Mouse (Mus musculus): ENCODE measurements around the gene Ddx39. TPM values are rescaled to one million over a fixed set of nuclear protein-coding genes. Genes with fewer than 3 reads are reported as not detected.

Gene Ddx39
- polyA plus RNA-seq, 1 experiment from 2014 or later = 82.6 TPM

DNA sequence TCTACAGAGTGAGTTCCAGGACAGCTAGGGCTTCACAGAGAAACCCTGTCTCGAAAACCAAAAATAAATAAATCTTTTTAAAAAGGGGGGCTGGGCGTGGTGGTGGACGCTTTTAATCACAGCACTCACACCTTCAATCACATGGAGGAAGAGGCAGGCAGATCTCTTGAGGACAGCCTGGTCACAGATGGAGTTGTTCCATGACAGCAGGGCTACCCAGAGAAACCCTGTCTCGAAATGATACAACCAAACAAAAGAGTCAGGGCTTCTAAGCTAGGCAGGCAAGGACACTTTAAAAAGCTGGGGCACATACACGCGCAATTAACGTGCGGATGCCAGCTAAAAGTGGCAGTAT is 324 bp upstream of the Ddx39 start:
- H3K9ac ChIP-seq (replicated peaks; ENCODE audit: low read depth, low read length) = no peak overlapping the region
- no peaks in the 10 kb centered on the region for H3K27me3 ChIP-seq (ENCODE audit: control insufficient read depth, insufficient read depth, low read length)
- H3K36me3 ChIP-seq (ENCODE audit: control insufficient read depth, insufficient read depth, low read length) = 0 out of 2 replicates have a peak, but pooled peaks cover 2% of the 10 kb centered on the region
- ATAC-seq (ENCODE audit: low read depth) = no peak; the same call in 1 of the 2 replicates
- H3K9me3 ChIP-seq (ENCODE audit: control insufficient read depth, low read length) = no peaks in the 10 kb centered on the region
- H3K4me1 ChIP-seq (ENCODE audit: control insufficient read depth, insufficient read depth, low read length) = peaks cover 16% of the 10 kb centered on the region; the same call in 1 of the 2 replicates
- peak overlapping the region; percentile 79 for H3K4me2 ChIP-seq (ENCODE audit: low read depth, low read length)
- peak overlapping the region; percentile 85 for H3K27ac ChIP-seq (ENCODE audit: low read depth, low read length)
- H3K4me3 ChIP-seq (ENCODE audit: low read depth, low read length) = peak overlapping the region; percentile 70
- 16% methylated on average over 8 of the region's 8 CpGs for WGBS

- Histone ChIP-seq H3K4me2 (ENCODE audit: low read depth, low read length) (peak overlapping the region; percentile 79), H3K4me1 (ENCODE audit: control insufficient read depth, insufficient read depth, low read length) (peaks cover 16% of the 10 kb centered on the region; the same call in 1 of the 2 replicates), H3K4me3 (ENCODE audit: low read depth, low read length) (peak overlapping the region; percentile 70), H3K27ac (ENCODE audit: low read depth, low read length) (peak overlapping the region; percentile 85), H3K27me3 (ENCODE audit: control insufficient read depth, insufficient read depth, low read length) (no peaks in the 10 kb centered on the region), H3K9ac (replicated peaks; ENCODE audit: low read depth, low read length) (peak overlapping the region; percentile 69), H3K36me3 (ENCODE audit: control insufficient read depth, insufficient read depth, low read length) (peaks cover 11% of the 10 kb centered on the region), H3K9me3 (ENCODE audit: control insufficient read depth, low read length) (no peaks in the 10 kb centered on the region)
- no peak for ATAC-seq (ENCODE audit: low read depth)
- 1% methylated on average over 17 of the region's 17 CpGs for WGBS
Measured at GRCm38 (mm10) chr8:83715771-83716170, 794 bp downstream of the Ddx39 start.

DNA sequence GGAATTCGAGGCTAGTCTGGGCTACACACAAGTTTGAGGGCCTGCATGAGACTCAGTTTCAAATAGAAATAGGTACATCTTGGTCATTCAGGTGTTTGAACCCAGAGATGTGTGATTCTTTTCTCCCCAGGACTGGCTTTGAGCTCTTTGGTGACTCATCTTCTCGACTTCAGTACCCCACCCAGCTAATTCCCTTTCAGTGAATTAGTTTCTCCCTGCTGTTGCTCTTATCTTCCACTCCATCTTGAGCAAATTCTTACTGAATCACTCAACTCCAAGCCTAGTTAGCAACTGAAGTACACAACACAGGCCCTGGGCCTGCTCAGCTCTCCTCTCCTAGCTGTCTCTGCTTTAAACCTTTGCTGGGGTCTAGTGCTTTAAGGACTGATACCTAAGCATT is 1.6 kb downstream of the Ddx39 start:
- H3K4me2 ChIP-seq (ENCODE audit: low read depth, low read length) = peak overlapping the region; percentile 79; the same call in 1 of the 2 replicates
- no peak overlapping the region for H3K9ac ChIP-seq (replicated peaks; ENCODE audit: low read depth, low read length)
- peaks cover 16% of the 10 kb centered on the region; the same call in 1 of the 2 replicates for H3K4me1 ChIP-seq (ENCODE audit: control insufficient read depth, insufficient read depth, low read length)
- H3K36me3 ChIP-seq (ENCODE audit: control insufficient read depth, insufficient read depth, low read length) = peaks cover 19% of the 10 kb centered on the region
- H3K27me3 ChIP-seq (ENCODE audit: control insufficient read depth, insufficient read depth, low read length) = no peaks in the 10 kb centered on the region
- WGBS = 70% methylated on average over 2 of the region's 2 CpGs
- ATAC-seq (ENCODE audit: low read depth) = no peak
- no peaks in the 10 kb centered on the region for H3K9me3 ChIP-seq (ENCODE audit: control insufficient read depth, low read length)
- peak overlapping the region; percentile 70; the same call in 1 of the 2 replicates for H3K4me3 ChIP-seq (ENCODE audit: low read depth, low read length)
- H3K27ac ChIP-seq (ENCODE audit: low read depth, low read length) = no peak overlapping the region

GRCm38 (mm10) chr8:83719048-83719447 is 4.1 kb downstream of the Ddx39 start:
- 86% methylated on average over 2 of the region's 2 CpGs for WGBS
- H3K4me3 ChIP-seq (ENCODE audit: low read depth, low read length) = no peak overlapping the region
- no peak overlapping the region for H3K9ac ChIP-seq (replicated peaks; ENCODE audit: low read depth, low read length)
- peaks cover 43% of the 10 kb centered on the region for H3K36me3 ChIP-seq (ENCODE audit: control insufficient read depth, insufficient read depth, low read length)
- no peak overlapping the region for H3K27ac ChIP-seq (ENCODE audit: low read depth, low read length)
- no peak for ATAC-seq (ENCODE audit: low read depth)
- H3K27me3 ChIP-seq (ENCODE audit: control insufficient read depth, insufficient read depth, low read length) = no peaks in the 10 kb centered on the region
- H3K4me1 ChIP-seq (ENCODE audit: control insufficient read depth, insufficient read depth, low read length) = peaks cover 16% of the 10 kb centered on the region; the same call in 1 of the 2 replicates
- H3K9me3 ChIP-seq (ENCODE audit: control insufficient read depth, low read length) = no peaks in the 10 kb centered on the region
- no peak overlapping the region for H3K4me2 ChIP-seq (ENCODE audit: low read depth, low read length)

DNA sequence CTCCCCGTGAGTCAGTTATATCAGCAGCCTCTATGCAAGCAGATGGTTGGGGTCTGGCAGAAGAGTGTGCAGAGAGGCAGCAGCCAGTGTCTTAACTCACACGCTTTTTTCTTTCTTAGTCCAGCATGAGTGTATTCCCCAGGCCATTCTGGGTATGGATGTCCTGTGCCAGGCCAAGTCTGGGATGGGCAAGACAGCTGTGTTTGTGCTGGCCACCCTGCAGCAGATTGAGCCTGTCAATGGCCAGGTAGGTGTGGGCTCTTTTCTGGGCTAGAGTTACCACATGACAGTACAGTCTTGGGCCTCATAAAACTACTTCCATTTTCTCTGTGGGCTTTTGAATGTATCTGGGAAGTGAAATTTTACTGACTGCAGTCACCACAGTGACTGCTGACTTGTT is 4.7 kb downstream of the Ddx39 start:
- Histone ChIP-seq H3K4me2 (ENCODE audit: low read depth, low read length) (no peak overlapping the region), H3K9ac (replicated peaks; ENCODE audit: low read depth, low read length) (no peak overlapping the region), H3K4me1 (ENCODE audit: control insufficient read depth, insufficient read depth, low read length) (peaks cover 16% of the 10 kb centered on the region; the same call in 1 of the 2 replicates), H3K36me3 (ENCODE audit: control insufficient read depth, insufficient read depth, low read length) (peaks cover 50% of the 10 kb centered on the region), H3K4me3 (ENCODE audit: low read depth, low read length) (no peak overlapping the region), H3K27ac (ENCODE audit: low read depth, low read length) (no peak overlapping the region), H3K9me3 (ENCODE audit: control insufficient read depth, low read length) (no peaks in the 10 kb centered on the region), H3K27me3 (ENCODE audit: control insufficient read depth, insufficient read depth, low read length) (no peaks in the 10 kb centered on the region)
- WGBS = 86% methylated on average over 2 of the region's 2 CpGs
- no peak for ATAC-seq (ENCODE audit: low read depth)

DNA sequence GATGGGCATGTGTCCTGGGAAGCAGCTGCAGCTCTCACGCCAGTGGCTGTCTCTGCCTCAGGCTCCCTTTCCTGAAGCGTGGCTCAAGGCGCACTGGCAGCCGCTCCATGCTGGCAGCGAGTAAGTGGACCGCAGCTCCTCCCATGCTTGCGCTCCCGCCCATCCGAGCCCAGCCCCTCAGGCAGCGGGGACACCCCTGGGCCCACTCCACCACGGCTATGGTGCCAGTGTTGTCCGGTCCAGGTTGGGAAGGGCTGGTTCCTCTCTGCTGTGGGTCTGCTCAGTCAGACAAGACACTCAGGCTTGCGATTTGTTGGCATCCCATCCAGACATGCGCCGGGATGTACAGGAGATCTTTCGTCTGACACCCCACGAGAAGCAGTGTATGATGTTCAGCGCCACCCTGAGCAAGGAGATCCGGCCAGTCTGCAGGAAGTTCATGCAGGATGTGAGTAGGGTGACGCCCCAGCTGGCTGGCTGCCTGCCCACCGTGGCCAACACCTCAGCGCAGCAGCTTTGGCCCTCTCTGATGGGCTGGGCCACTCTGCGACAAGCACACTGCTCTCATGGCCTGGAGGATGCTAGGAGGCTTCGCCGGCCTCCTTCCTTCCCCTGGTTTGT is 6.5 kb downstream of the Ddx39 start:
- Histone ChIP-seq H3K27ac (ENCODE audit: low read depth, low read length) (no peak overlapping the region), H3K4me3 (ENCODE audit: low read depth, low read length) (no peak overlapping the region), H3K4me2 (ENCODE audit: low read depth, low read length) (no peak overlapping the region), H3K9ac (replicated peaks; ENCODE audit: low read depth, low read length) (no peak overlapping the region), H3K9me3 (ENCODE audit: control insufficient read depth, low read length) (no peaks in the 10 kb centered on the region), H3K27me3 (ENCODE audit: control insufficient read depth, insufficient read depth, low read length) (no peaks in the 10 kb centered on the region), H3K4me1 (ENCODE audit: control insufficient read depth, insufficient read depth, low read length) (peaks cover 9% of the 10 kb centered on the region; the same call in 1 of the 2 replicates), H3K36me3 (ENCODE audit: control insufficient read depth, insufficient read depth, low read length) (peaks cover 58% of the 10 kb centered on the region)
- ATAC-seq (ENCODE audit: low read depth) = no peak
- WGBS = 92% methylated on average over 24 of the region's 25 CpGs

DNA sequence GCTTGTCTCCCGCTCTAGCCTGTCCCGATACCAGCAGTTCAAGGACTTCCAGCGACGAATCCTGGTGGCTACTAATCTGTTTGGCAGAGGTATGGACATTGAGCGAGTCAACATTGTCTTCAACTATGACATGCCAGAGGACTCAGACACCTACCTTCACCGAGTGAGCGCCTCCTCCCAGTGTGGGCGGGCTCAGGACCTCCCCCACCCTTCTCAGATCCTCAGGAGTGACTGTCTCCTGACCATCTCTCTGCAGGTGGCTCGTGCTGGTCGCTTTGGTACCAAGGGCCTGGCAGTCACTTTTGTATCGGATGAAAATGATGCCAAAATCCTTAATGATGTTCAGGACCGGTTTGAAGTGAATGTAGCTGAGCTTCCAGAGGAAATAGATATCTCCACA is 7.7 kb downstream of the Ddx39 start:
- no peaks in the 10 kb centered on the region for H3K9me3 ChIP-seq (ENCODE audit: control insufficient read depth, low read length)
- H3K27me3 ChIP-seq (ENCODE audit: control insufficient read depth, insufficient read depth, low read length) = no peaks in the 10 kb centered on the region
- WGBS = 93% methylated on average over 12 of the region's 12 CpGs
- ATAC-seq (ENCODE audit: low read depth) = no peak
- no peak overlapping the region for H3K9ac ChIP-seq (replicated peaks; ENCODE audit: low read depth, low read length)
- H3K4me2 ChIP-seq (ENCODE audit: low read depth, low read length) = no peak overlapping the region
- H3K4me3 ChIP-seq (ENCODE audit: low read depth, low read length) = no peak overlapping the region
- peaks cover 58% of the 10 kb centered on the region for H3K36me3 ChIP-seq (ENCODE audit: control insufficient read depth, insufficient read depth, low read length)
- 0 out of 2 replicates have a peak, but pooled peaks cover 4% of the 10 kb centered on the region for H3K4me1 ChIP-seq (ENCODE audit: control insufficient read depth, insufficient read depth, low read length)
- H3K27ac ChIP-seq (ENCODE audit: low read depth, low read length) = no peak overlapping the region

DNA sequence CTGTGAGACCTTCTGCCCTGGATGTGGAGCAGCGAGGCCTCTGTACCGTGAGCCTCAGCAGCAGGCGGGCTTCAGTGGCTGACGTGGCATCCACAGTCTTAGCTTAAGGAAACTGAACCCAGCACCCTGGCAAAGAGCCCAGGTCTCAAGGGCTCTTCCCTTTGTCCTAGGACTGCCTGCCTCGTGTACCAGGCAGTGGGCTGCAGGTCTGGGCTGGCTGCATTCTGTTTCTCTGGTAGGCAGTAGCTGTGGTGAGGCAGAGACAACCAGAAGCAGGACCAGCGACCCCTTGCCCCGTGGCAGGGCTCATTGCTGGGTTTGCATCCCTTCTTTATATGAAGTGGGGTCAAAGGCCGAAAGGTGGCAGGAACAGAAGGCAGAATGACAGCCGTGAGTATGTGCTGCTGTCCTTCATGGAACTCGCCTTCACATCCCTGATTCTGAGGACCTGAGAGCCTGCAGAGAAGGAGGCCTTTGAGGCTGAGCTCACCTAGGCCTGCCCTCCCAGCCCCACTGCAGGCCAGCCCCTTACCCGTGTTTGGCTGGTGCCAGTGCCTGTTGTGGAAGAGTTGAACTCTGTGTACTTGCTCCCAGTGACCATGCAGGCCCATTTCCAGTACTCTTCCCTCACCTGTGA is 8.6 kb downstream of the Ddx39 start:
- no peaks in the 10 kb centered on the region for H3K27me3 ChIP-seq (ENCODE audit: control insufficient read depth, insufficient read depth, low read length)
- H3K9me3 ChIP-seq (ENCODE audit: control insufficient read depth, low read length) = no peaks in the 10 kb centered on the region
- WGBS = 84% methylated on average over 11 of the region's 11 CpGs
- peaks cover 58% of the 10 kb centered on the region for H3K36me3 ChIP-seq (ENCODE audit: control insufficient read depth, insufficient read depth, low read length)
- H3K4me2 ChIP-seq (ENCODE audit: low read depth, low read length) = no peak overlapping the region
- ATAC-seq (ENCODE audit: low read depth) = no peak
- H3K27ac ChIP-seq (ENCODE audit: low read depth, low read length) = no peak overlapping the region
- H3K4me3 ChIP-seq (ENCODE audit: low read depth, low read length) = no peak overlapping the region
- no peaks in the 10 kb centered on the region for H3K4me1 ChIP-seq (ENCODE audit: control insufficient read depth, insufficient read depth, low read length)
- H3K9ac ChIP-seq (replicated peaks; ENCODE audit: low read depth, low read length) = no peak overlapping the region

GRCm38 (mm10) chr8:83724697-83725482 is 9.9 kb downstream of the Ddx39 start:
- H3K27me3 ChIP-seq (ENCODE audit: control insufficient read depth, insufficient read depth, low read length) = no peaks in the 10 kb centered on the region
- H3K36me3 ChIP-seq (ENCODE audit: control insufficient read depth, insufficient read depth, low read length) = peaks cover 54% of the 10 kb centered on the region
- H3K4me3 ChIP-seq (ENCODE audit: low read depth, low read length) = no peak overlapping the region
- no peaks in the 10 kb centered on the region for H3K4me1 ChIP-seq (ENCODE audit: control insufficient read depth, insufficient read depth, low read length)
- H3K9me3 ChIP-seq (ENCODE audit: control insufficient read depth, low read length) = no peaks in the 10 kb centered on the region
- no peak overlapping the region for H3K27ac ChIP-seq (ENCODE audit: low read depth, low read length)
- H3K9ac ChIP-seq (replicated peaks; ENCODE audit: low read depth, low read length) = no peak overlapping the region
- WGBS = 44% methylated on average over 15 of the region's 15 CpGs
- H3K4me2 ChIP-seq (ENCODE audit: low read depth, low read length) = no peak overlapping the region
- ATAC-seq (ENCODE audit: low read depth) = peak; percentile 71
